Mouse (Mus musculus) bone marrow macrophage, adult 2 months (primary cell): ENCODE measurements around the gene Nphs1.

Experiments
- CTCF ChIP-seq: IDR thresholded peaks from 2 replicates; pipeline ENCODE4 v1.5.1; 2012; ENCODE audit warnings: low read depth, mild to moderate bottlenecking, low read length, moderate library complexity
- POLR2A ChIP-seq: IDR thresholded peaks from 2 replicates; pipeline ENCODE4 v1.6.1; 2012; ENCODE audit warnings: mild to moderate bottlenecking, low read depth, low read length, borderline replicate concordance

- TF ChIP-seq POLR2A (no peak), CTCF (no peak)
Measured at GRCm38 (mm10) chr7:30520396-30520795, 62.3 kb downstream of the Nphs1 start.
